Mouse (Mus musculus) liver, embryonic 15.5 days (tissue): Measurements from ENCODE around the gene Gm32687. TPM values are rescaled to one million over a fixed set of nuclear protein-coding genes. Genes with fewer than 3 reads are reported as not detected.
A peak's percentile ranks its signal among the peaks of the same experiment; 100 is the strongest.
"Not testable (repeated sequence)": the region's sequence is repeated elsewhere in the genome, so short reads cannot be mapped to it uniquely, and the experiment has no call there.

Experiments used
- ATAC-seq: fragments of 200-750 bp; cut with Nextera tagmentation; 2 replicates; pipeline ENCODE4 v1.8.0; 2017; ENCODE audit warnings: moderate number of reproducible peaks, mild to moderate bottlenecking, moderate library complexity; ENCODE audit not compliant: insufficient read depth
- H3K27ac ChIP-seq: fragments of 300-500 bp; sonication (generic); replicated peaks from 2 replicates; pipeline ENCODE4 v1.5.1; 2015; ENCODE audit warnings: mild to moderate bottlenecking, inconsistent platforms
- H3K27me3 ChIP-seq: fragments of 300-500 bp; sonication (generic); 2 replicates; pipeline ENCODE4 v1.6.1; 2015; ENCODE audit warnings: mild to moderate bottlenecking, inconsistent platforms
- H3K36me3 ChIP-seq: fragments of 300-500 bp; sonication (generic); replicated peaks from 2 replicates; pipeline ENCODE4 v1.6.1; 2015; ENCODE audit warnings: moderate library complexity, mild to moderate bottlenecking, inconsistent platforms
- H3K4me1 ChIP-seq: fragments of 300-500 bp; sonication (generic); replicated peaks from 2 replicates; pipeline ENCODE4 v1.6.1; 2015; ENCODE audit warnings: inconsistent platforms
- H3K4me2 ChIP-seq: fragments of 300-500 bp; sonication (generic); 2 replicates; pipeline ENCODE4 v1.6.1; 2015; ENCODE audit warnings: moderate library complexity, mild to moderate bottlenecking, inconsistent platforms
- H3K4me3 ChIP-seq: fragments of 300-500 bp; sonication (generic); replicated peaks from 2 replicates; pipeline ENCODE4 v1.5.1; 2015; ENCODE audit warnings: mild to moderate bottlenecking, inconsistent platforms
- H3K9ac ChIP-seq: fragments of 300-500 bp; sonication (generic); 2 replicates; pipeline ENCODE4 v1.6.1; 2015; ENCODE audit warnings: moderate library complexity, mild to moderate bottlenecking, inconsistent platforms
- H3K9me3 ChIP-seq: fragments of 300-500 bp; sonication (generic); replicated peaks from 2 replicates; pipeline ENCODE4 v1.6.1; 2016; ENCODE audit warnings: inconsistent platforms
- WGBS: fragments of 180-500 bp; shearing (Covaris S2); methylation state at CpG from one replicate; pipeline ENCODE4 v1.1.7; 2015; ENCODE audit warnings: mixed read lengths; ENCODE audit not compliant: insufficient replicate concordance; 5-methylcytosine and 5-hydroxymethylcytosine counted together
- polyA plus RNA-seq: library from polyadenylated mRNA; unstranded; fragments of >200 nt; fragmentation: Nextera tagmentation; extraction: Ambion mirVana; gene quantifications from 2 replicates; pipeline ENCODE4 v1.2.1, GENCODE M21; 2015

Gm32687 gene
- 1.4 and 2.0 TPM in 2 replicates for polyA plus RNA-seq

DNA sequence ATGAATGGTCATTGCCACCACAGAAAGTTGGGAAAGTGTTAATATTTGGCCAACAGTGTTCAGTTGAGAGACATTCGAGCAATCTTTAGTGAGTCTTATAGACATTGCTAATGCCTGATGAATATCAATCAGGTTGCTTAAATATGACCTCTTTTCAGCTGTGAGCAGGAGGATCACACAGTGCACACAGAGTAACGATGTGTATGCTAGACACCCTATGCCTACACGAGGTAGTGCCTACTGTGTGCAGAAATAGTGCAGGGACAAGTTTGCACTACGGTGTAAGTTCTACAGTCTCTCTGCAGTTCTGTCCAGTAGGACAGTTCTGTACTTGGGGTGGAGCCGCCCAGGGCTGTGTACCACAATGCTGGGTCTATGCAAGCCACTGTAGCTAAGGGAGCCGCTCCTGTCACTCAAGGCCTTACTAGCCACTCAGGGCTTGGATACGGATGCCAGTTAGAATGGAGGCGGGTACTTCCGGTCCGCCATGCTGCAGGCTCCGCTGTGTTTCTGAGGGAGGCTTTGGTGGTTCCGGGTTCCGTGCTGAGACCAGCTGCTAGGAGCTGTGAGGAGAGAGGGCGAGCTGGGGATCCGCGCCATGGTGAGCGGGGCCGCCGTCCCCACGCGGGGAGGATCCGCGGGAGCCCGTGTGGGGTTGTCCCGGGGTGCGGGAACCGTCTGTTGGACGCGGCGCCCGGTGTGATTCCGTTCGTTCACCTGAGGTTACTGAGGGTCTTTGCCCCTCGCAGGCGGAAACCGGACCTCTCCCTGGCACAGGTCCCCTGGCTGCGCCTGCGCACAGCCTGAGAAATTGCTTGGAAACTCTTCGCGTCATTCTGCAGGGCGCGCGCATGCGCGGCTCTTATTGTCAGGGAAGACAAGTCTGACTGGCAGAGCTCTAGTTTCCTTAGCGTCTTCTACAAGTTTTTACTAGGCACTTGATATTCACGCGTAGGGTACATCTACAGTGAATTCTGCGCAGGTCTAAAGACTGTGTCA, at the start of gene Gm32687:
Gm32687 (plus strand) TSS at position 526 of the 999 bp plus-strand sequence.
- not testable (repeated sequence) for H3K4me3 ChIP-seq, H3K4me1 ChIP-seq, H3K27ac ChIP-seq, H3K27me3 ChIP-seq, H3K4me2 ChIP-seq, H3K36me3 ChIP-seq, H3K9me3 ChIP-seq, H3K9ac ChIP-seq
- peak; percentile 99 for ATAC-seq
- WGBS = 30% methylated on average over 5 of the region's 49 CpGs

DNA sequence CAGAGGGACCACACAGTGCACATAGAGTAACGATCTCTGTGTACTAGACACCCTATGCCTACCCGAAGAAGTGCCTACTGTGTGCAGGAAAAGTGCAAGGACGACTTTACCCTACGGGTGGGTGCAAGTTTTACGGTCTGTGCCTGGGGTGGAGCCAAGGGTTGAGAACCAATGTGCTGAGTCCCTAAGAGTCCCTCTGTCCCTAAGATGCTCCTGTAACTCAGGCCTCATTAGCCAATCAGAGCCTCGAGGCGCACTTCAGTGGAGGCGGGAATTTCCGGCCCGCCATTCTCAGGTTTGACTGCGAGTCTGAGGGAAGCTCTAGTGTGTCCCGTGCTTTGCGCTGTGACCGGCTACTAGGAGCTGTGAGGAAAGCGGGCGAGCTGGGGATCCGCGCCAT, 17.5 kb upstream of the Gm32687 start:
- not testable (repeated sequence) for ATAC-seq, H3K27me3 ChIP-seq, H3K4me1 ChIP-seq, H3K4me2 ChIP-seq, H3K27ac ChIP-seq, H3K36me3 ChIP-seq, H3K9ac ChIP-seq, H3K4me3 ChIP-seq, H3K9me3 ChIP-seq
- WGBS = no CpG with 5 or more reads among the region's 18 CpGs

DNA sequence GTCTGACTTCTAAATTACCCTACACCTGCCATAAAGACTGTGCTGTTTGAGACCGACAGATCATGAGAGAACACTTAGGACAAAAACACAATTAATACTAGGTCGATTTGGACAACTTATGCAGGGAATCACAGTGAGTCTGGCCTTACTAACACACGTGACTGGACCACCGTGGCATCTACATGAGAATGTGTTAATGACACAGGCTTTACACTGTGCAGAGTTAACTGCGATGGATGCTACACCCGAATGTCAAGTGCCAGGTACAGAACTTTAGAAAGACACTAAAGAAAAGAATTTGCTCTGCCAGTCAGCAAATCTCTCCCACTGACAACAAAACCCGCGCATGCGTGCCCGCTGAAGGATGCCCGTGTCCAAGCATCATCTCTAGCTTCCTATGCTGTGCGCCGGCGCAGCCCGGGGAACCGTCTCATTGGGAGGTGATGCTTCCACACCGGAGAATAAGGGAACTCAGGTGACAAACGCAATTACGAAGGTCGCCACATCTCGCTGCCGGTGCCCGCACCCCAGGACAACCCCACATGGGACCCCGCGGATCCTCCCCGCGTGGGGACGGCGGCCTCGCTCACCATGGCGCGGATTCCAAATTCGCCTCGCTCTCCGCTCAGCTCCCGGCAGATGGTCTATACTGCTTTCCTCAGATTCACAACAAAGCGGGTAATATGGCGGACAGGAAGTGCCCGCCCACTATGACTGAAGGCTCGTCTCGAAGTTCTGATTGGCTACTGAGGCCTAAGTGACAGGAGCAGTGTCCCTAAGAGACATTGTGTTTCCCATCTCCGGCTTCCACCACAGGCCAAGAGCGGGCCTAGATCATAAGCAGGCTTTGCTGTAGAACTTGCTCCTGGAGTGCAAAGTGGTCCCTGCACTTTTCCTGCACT, 66.4 kb downstream of the Gm32687 start, which contains the start of gene Zfp781:
Zfp781 (minus strand) TSS at position 639 of the 902 bp plus-strand sequence.
- H3K4me1 ChIP-seq, H3K36me3 ChIP-seq, H3K9me3 ChIP-seq, H3K27me3 ChIP-seq, H3K9ac ChIP-seq, H3K4me2 ChIP-seq, H3K4me3 ChIP-seq, H3K27ac ChIP-seq: not testable (repeated sequence)
- WGBS = no CpG with 5 or more reads among the region's 43 CpGs
- ATAC-seq = peak; percentile 74

Other genes with a start within 250 kb of the Gm32687 start
- 7.7 and 9.1 TPM in 2 replicates for gene Sirt6, start 236.1 kb upstream of the Gm32687 start, polyA plus RNA-seq
- 1.8 and 2.3 TPM in 2 replicates for gene Ankrd24, start 235.4 kb upstream of the Gm32687 start, polyA plus RNA-seq
- 1.7 TPM in 2 replicates for gene Gm10778, start 214.9 kb upstream of the Gm32687 start, polyA plus RNA-seq
- gene Zfp433, start 159.1 kb upstream of the Gm32687 start, polyA plus RNA-seq = 4.0 and 4.3 TPM in 2 replicates
- gene Gm3055, start 92.8 kb upstream of the Gm32687 start, polyA plus RNA-seq = 0.74 and 0.86 TPM in 2 replicates
- gene Gm4767, start 51.7 kb upstream of the Gm32687 start, polyA plus RNA-seq = 0.86 TPM in 2 replicates
- 0.13 and 0.28 TPM in 2 replicates for gene Zfp781, start 66.5 kb downstream of the Gm32687 start, polyA plus RNA-seq
- 1.8 and 2.3 TPM in 2 replicates for gene Zfp873, start 184.2 kb downstream of the Gm32687 start, polyA plus RNA-seq
- 0.60 TPM in 2 replicates for gene BC024063, start 219.4 kb downstream of the Gm32687 start, polyA plus RNA-seq